Mouse (Mus musculus) limb, embryonic 14.5 days (tissue): ENCODE results near the gene Hsd17b3. TPM values are rescaled to one million over a fixed set of nuclear protein-coding genes. Genes with fewer than 3 reads are reported as not detected.
A peak's percentile ranks its signal among the peaks of the same experiment; 100 is the strongest.

Experiments
- ATAC-seq: fragments of 200-750 bp; cut with Nextera tagmentation; 2 replicates; pipeline ENCODE4 v1.8.0; 2017; ENCODE audit warnings: low read depth, moderate number of reproducible peaks, moderate TSS enrichment; ENCODE audit not compliant: low FRiP score
- DNase-seq: peaks from one replicate; pipeline ENCODE4 v3.0.0-alpha.2; 2015; ENCODE audit warnings: low spot score
- H3K27ac ChIP-seq: fragments of 300-500 bp; sonication (generic); replicated peaks from 2 replicates; pipeline ENCODE4 v1.5.1; 2014; ENCODE audit warnings: low read depth, mild to moderate bottlenecking, low read length, moderate library complexity, mixed read lengths
- H3K27me3 ChIP-seq: fragments of 300-500 bp; sonication (generic); 2 replicates; pipeline ENCODE4 v1.6.1; 2014; ENCODE audit warnings: low read length, mixed read lengths; ENCODE audit not compliant: control insufficient read depth, insufficient read depth
- H3K36me3 ChIP-seq: fragments of 300-500 bp; sonication (generic); 2 replicates; pipeline ENCODE4 v1.6.1; 2014; ENCODE audit warnings: mild to moderate bottlenecking, low read length, moderate library complexity, mixed read lengths; ENCODE audit not compliant: control insufficient read depth, insufficient read depth
- H3K4me1 ChIP-seq: fragments of 300-500 bp; sonication (generic); 2 replicates; pipeline ENCODE4 v1.6.1; 2014; ENCODE audit warnings: antibody characterized with exemption, low read length, mixed read lengths; ENCODE audit not compliant: control insufficient read depth, insufficient read depth
- H3K4me2 ChIP-seq: fragments of 300-500 bp; sonication (generic); replicated peaks from 2 replicates; pipeline ENCODE4 v1.6.1; 2014; ENCODE audit warnings: low read depth, mild to moderate bottlenecking, low read length, moderate library complexity; ENCODE audit not compliant: severe bottlenecking
- H3K4me3 ChIP-seq: fragments of 300-500 bp; sonication (generic); replicated peaks from 2 replicates; pipeline ENCODE4 v1.5.1; 2014; ENCODE audit warnings: low read length
- H3K9ac ChIP-seq: fragments of 300-500 bp; sonication (generic); 2 replicates; pipeline ENCODE4 v1.6.1; 2014; ENCODE audit warnings: mild to moderate bottlenecking, low read depth, low read length, moderate library complexity; ENCODE audit not compliant: severe bottlenecking
- H3K9me3 ChIP-seq: fragments of 300-500 bp; sonication (generic); 2 replicates; pipeline ENCODE4 v1.6.1; 2016; ENCODE audit warnings: low read length; ENCODE audit not compliant: control insufficient read depth
- POLR2A ChIP-seq: fragments of 200-500 bp; IDR thresholded peaks from 2 replicates; pipeline ENCODE4 v1.8.0; 2012; ENCODE audit warnings: inconsistent platforms, mild to moderate bottlenecking, moderate library complexity, borderline replicate concordance; ENCODE audit not compliant: insufficient read depth, insufficient read length; ENCODE audit errors: extremely low read depth
- WGBS: fragments of 180-500 bp; shearing (Covaris S2); extraction: QIAGEN DNeasy Blood & Tissue Kit; methylation state at CpG from one replicate; pipeline ENCODE4 v1.1.7; 2014; 5-methylcytosine and 5-hydroxymethylcytosine counted together
- polyA plus RNA-seq, 2 experiments: library from polyadenylated mRNA; depleted of rRNA in 1 of 2; stranded (reverse) in 1 of 2; unstranded in 1 of 2; fragments of >200 nt; fragmentation: Nextera tagmentation in 1 of 2; extraction: Ambion mirVana in 1 of 2; gene quantifications; 2 replicates each; pipeline versions ENCODE4 v1.2.1 to v1.2.3; 2012 to 2014

Hsd17b3 gene
- 0.13 TPM in 1 of 2 replicates, not detected in the other for polyA plus RNA-seq (2012; rRNA removed)
- polyA plus RNA-seq (2014; fragmentation: Nextera tagmentation; extraction: Ambion mirVana) = not detected in 2 replicates

DNA sequence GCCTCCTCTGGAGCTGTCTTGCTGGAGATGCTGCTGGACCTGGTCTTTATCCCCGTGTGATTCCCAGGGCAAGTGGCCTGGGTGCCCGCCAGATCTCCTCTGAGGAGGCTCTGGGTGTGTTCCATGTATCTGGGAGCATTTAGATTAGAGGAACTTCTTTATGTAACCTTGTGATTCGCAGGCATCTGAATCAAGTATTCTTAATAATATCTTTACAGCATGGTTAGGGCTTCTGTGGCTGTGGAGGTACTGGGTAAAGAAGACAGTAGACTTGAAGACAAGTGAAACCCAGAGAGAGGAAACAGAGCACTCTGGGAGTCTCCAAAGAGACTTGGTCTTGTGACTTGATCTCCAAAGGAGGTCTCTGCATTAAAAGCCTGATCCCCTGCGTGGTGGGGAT lies at the start of gene Hsd17b3:
TSS of gene Hsd17b3 (minus strand) at position 101 of the 400 bp plus-strand sequence.
- Histone ChIP-seq H3K4me1 (no peaks in the 10 kb centered on the region), H3K27me3 (no peaks in the 10 kb centered on the region), H3K4me3 (no peak within 1 kb of the TSS), H3K27ac (no peak within 1 kb of the TSS), H3K9me3 (no peaks in the 10 kb centered on the region), H3K36me3 (no peaks in the 10 kb centered on the region), H3K4me2 (no peak within 1 kb of the TSS), H3K9ac (no peak within 1 kb of the TSS)
- no peak for TF ChIP-seq POLR2A
- DNase-seq (no peak), ATAC-seq (no peak)
- 83% methylated on average over 4 of the region's 4 CpGs for WGBS

- WGBS = 34% methylated on average over 15 of the region's 15 CpGs
- Histone ChIP-seq H3K9ac (peak overlapping the region; percentile 65), H3K27me3 (no peaks in the 10 kb centered on the region), H3K4me3 (peak overlapping the region; percentile 60), H3K9me3 (no peaks in the 10 kb centered on the region), H3K36me3 (peaks cover 13% of the 10 kb centered on the region; the same call in 1 of the 2 replicates), H3K27ac (peak overlapping the region; percentile 9; the same call in 1 of the 2 replicates), H3K4me1 (no peaks in the 10 kb centered on the region), H3K4me2 (peak overlapping the region; percentile 62)
- no peak for TF ChIP-seq POLR2A
- ATAC-seq (peak; percentile 73), DNase-seq (peak; percentile 41)
These were observed 40.8 kb upstream of the Hsd17b3 start for GRCm38 (mm10) chr13:64129616-64130375.

DNA sequence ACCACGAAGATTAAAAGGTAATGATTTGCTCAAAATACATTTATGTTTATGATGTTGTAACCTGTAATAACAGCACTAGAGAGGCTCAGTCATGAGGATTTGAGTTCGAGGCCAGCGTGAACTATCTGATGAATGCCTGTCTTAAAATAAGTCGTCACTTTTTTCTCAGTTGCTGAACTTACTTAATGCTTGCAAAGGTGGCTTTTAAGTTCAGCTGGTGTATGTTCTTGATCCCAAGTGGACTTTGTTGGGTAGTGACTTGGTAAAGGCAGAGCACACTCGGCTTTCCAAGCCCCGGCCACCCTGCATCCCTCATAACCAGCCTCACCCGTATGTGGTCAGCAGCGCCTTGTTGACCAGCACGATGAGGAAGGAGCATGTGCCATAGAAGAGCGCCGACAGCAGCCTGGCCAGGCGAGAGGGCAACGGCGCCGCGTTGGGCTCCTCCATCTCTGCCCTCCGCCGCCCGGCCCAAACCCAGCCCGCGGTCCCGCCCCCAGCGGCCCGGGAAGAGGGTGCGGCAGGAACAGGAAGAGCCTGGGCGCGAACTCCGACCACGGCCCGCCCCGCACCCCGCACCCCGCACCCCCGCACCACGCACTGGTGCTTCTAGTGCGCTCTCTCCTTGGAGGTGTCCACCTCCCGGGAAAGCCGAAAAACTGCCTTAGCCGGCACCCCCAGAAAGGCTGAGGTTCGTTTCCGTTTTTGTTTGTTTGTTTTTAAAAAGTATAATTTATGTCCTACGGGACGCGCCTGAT lies 40.0 kb upstream of the Hsd17b3 start, which contains the start of gene Slc35d2:
TSS of gene Slc35d2 (minus strand) at position 511 of the 758 bp plus-strand sequence.
- no peaks in the 10 kb centered on the region for H3K27me3 ChIP-seq
- DNase-seq (no peak), ATAC-seq (peak; percentile 81)
- peak within 1 kb of the TSS; percentile 60 for H3K4me3 ChIP-seq
- WGBS = 14% methylated on average over 31 of the region's 44 CpGs
- H3K4me1 ChIP-seq = no peaks in the 10 kb centered on the region
- peak within 1 kb of the TSS; percentile 62 for H3K4me2 ChIP-seq
- no peak for TF ChIP-seq POLR2A
- H3K36me3 ChIP-seq = 0 out of 2 replicates have a peak, but pooled peaks cover 10% of the 10 kb centered on the region
- H3K9me3 ChIP-seq = no peaks in the 10 kb centered on the region
- H3K9ac ChIP-seq = peak within 1 kb of the TSS; percentile 65
- H3K27ac ChIP-seq = peak within 1 kb of the TSS; percentile 9

DNA sequence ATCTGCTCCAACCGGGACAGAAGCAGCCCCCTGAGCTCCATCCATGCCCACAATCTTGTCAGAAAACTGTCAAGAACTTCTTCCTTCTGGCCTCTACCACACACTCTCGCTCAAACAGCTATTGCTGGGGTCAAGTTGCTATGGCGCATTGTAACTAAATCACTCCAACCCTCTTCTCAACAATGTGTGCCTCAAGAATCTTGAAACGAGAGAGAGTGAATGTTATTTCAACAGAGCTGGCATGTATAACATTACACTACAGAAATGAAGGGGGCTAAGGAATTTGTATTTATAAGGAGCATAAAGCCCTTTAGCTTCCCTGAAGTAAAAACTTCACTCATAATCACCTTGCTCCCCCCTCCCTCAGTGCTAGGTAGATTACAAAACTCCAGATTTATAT lies 37.3 kb upstream of the Hsd17b3 start:
- TF ChIP-seq POLR2A = no peak
- no peak overlapping the region for H3K4me2 ChIP-seq
- ATAC-seq (no peak), DNase-seq (no peak)
- H3K9me3 ChIP-seq = 0 out of 2 replicates have a peak, but pooled peaks cover 4% of the 10 kb centered on the region
- H3K9ac ChIP-seq = no peak overlapping the region
- H3K4me3 ChIP-seq = no peak overlapping the region
- no peaks in the 10 kb centered on the region for H3K4me1 ChIP-seq
- no peaks in the 10 kb centered on the region for H3K36me3 ChIP-seq
- 64% methylated on average over 4 of the region's 4 CpGs for WGBS
- H3K27me3 ChIP-seq = no peaks in the 10 kb centered on the region
- H3K27ac ChIP-seq = no peak overlapping the region

DNA sequence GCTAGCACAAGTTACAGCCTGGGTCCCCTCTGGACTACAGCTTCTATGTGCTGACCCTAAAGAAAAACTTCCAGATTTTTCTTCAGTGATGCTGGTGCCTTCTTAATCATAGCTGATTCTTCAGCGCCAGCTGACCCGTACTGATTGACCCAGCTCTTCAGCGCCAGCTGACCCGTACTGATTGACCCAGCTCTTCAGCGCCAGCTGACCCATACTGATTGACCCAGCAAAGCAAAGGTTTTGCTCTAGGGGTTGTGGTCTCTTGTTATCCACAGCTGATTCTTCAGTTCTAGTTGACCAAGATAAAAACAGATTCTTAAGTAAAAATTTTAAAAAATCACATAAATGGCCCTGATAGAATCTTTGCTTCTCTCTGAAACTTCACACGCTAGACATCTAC lies 35.9 kb upstream of the Hsd17b3 start:
- Histone ChIP-seq H3K9me3 (0 out of 2 replicates have a peak, but pooled peaks cover 4% of the 10 kb centered on the region), H3K9ac (no peak overlapping the region), H3K36me3 (no peaks in the 10 kb centered on the region), H3K4me3 (no peak overlapping the region), H3K4me1 (no peaks in the 10 kb centered on the region), H3K4me2 (no peak overlapping the region), H3K27ac (no peak overlapping the region), H3K27me3 (no peaks in the 10 kb centered on the region)
- no peak for TF ChIP-seq POLR2A
- no peak for DNase-seq
- 95% methylated on average over 6 of the region's 6 CpGs for WGBS
- ATAC-seq = no peak
